Mouse (Mus musculus) kidney, adult 2 months (tissue): Measurements from ENCODE around the gene Elob. TPM values are rescaled to one million over a fixed set of nuclear protein-coding genes. Genes with fewer than 3 reads are reported as not detected.
A peak's percentile ranks its signal among the peaks of the same experiment; 100 is the strongest.

Source experiments
- DNase-seq: peaks from one replicate; pipeline ENCODE4 v3.0.0; 2021
- H3K27ac ChIP-seq: fragments of 200-500 bp; 2 replicates; pipeline ENCODE4 v1.5.1; 2012; ENCODE audit warnings: low read depth, low read length, control low read depth, inconsistent platforms; ENCODE audit not compliant: insufficient read depth
- H3K27me3 ChIP-seq: fragments of 200-500 bp; replicated peaks from 2 replicates; pipeline ENCODE4 v1.6.1; 2012; ENCODE audit warnings: mild to moderate bottlenecking, moderate library complexity, low read length, inconsistent platforms; ENCODE audit not compliant: control insufficient read depth, insufficient read depth
- H3K36me3 ChIP-seq: fragments of 200-500 bp; 2 replicates; pipeline ENCODE4 v1.6.1; 2012; ENCODE audit warnings: mild to moderate bottlenecking, moderate library complexity, low read length, inconsistent platforms; ENCODE audit not compliant: control insufficient read depth, insufficient read depth
- H3K4me1 ChIP-seq: fragments of 200-500 bp; 2 replicates; pipeline ENCODE4 v1.6.1; 2011; ENCODE audit warnings: low read length; ENCODE audit not compliant: control insufficient read depth, insufficient read depth
- H3K4me3 ChIP-seq: fragments of 200-500 bp; 2 replicates; pipeline ENCODE4 v1.5.1; 2011; ENCODE audit warnings: mild to moderate bottlenecking, low read depth, low read length, control low read depth; ENCODE audit not compliant: insufficient read depth
- CTCF ChIP-seq: fragments of 200-500 bp; conservative IDR thresholded peaks from 2 replicates; pipeline ENCODE4 v1.5.1; 2011; ENCODE audit warnings: low read depth, mild to moderate bottlenecking, control low read depth, low read length, moderate library complexity, mixed read lengths; ENCODE audit not compliant: insufficient read depth, insufficient read length
- POLR2A ChIP-seq: fragments of 200-500 bp; IDR thresholded peaks from one replicate; pipeline ENCODE4 v1.6.1; 2011; ENCODE audit warnings: low read depth, low read length, control low read depth
- WGBS: fragments of 180-500 bp; shearing (Covaris S2); methylation state at CpG from one replicate; pipeline ENCODE4 v1.1.7; 2018; 5-methylcytosine and 5-hydroxymethylcytosine counted together
- polyA plus RNA-seq: library from polyadenylated mRNA; depleted of rRNA; stranded (reverse); fragments of >200 nt; gene quantifications from 2 replicates; pipeline ENCODE4 v1.2.3, GENCODE M21; 2012

Elob gene
- polyA plus RNA-seq, 1 experiment = 762 TPM

DNA sequence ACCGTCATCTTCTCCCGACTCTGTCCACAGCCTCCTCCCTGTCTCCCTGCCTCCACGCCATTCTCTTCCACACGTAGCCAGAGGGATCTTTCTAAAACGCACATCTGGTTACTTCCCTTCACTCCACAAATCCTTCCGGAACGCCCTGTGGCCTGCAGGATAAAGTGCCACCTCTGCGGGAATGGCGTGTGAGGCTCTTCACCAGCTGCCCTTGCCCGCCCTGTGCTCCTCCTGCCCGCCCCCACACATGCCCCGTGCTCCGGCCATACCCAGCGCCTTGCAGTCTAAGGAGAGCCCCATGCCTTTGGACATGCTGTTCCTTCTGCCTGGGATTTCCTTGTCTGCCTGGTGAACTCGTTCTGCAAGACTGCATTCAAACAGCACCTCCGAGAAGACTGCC is 5.9 kb downstream of the Elob start:
- no peaks in the 10 kb centered on the region for H3K27me3 ChIP-seq
- no peak for TF ChIP-seq POLR2A
- TF ChIP-seq CTCF = no peak
- H3K4me3 ChIP-seq = no peak overlapping the region
- no peak overlapping the region for H3K27ac ChIP-seq
- no peak for DNase-seq
- WGBS = 64% methylated on average over 16 of the region's 16 CpGs
- no peaks in the 10 kb centered on the region for H3K4me1 ChIP-seq
- peaks cover 13% of the 10 kb centered on the region for H3K36me3 ChIP-seq

DNA sequence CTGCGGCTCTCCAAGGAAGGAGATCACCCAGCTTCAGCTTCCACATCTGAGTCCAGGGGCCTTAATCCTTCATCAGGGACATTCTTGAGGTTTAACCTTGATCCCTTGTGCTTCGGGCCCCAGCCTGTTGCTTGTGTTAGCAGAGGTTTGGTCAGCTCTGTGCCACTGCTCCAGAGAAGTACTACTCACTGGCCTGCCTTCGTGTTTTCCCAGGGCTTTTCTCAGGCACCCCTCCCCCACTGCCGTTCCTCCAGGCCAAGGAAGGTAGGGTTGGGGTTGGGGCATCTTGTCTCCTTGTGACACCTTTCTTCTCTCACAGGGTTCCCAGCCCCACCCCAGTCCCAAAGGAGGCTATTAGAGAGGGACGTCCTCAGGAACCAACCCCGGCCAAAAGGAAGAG is 6.8 kb downstream of the Elob start:
- no peaks in the 10 kb centered on the region for H3K4me1 ChIP-seq
- 60% methylated on average over 6 of the region's 6 CpGs for WGBS
- H3K36me3 ChIP-seq = peaks cover 17% of the 10 kb centered on the region
- H3K4me3 ChIP-seq = no peak overlapping the region
- DNase-seq = no peak
- H3K27me3 ChIP-seq = no peaks in the 10 kb centered on the region
- TF ChIP-seq POLR2A (no peak), CTCF (no peak)
- no peak overlapping the region for H3K27ac ChIP-seq

DNA sequence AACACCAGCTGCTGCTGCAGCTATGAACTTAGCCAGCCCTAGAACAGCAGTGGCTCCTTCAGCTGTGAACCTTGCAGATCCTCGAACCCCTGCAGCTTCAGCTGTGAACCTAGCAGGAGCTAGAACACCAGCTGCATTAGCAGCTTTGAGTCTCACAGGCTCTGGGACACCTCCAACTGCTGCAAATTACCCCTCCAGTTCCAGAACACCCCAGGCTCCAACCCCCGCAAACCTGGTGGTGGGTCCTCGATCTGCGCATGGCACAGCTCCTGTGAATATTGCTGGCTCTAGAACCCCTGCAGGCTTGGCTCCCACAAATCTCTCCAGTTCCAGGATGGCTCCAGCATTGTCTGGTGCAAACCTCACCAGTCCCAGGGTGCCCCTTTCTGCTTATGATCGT is 8.2 kb downstream of the Elob start:
- H3K27me3 ChIP-seq = no peaks in the 10 kb centered on the region
- H3K27ac ChIP-seq = no peak overlapping the region
- no peaks in the 10 kb centered on the region for H3K4me1 ChIP-seq
- no peak overlapping the region for H3K4me3 ChIP-seq
- no peak for DNase-seq
- peaks cover 29% of the 10 kb centered on the region for H3K36me3 ChIP-seq
- TF ChIP-seq POLR2A = no peak
- TF ChIP-seq CTCF = no peak
- WGBS = 86% methylated on average over 5 of the region's 5 CpGs

DNA sequence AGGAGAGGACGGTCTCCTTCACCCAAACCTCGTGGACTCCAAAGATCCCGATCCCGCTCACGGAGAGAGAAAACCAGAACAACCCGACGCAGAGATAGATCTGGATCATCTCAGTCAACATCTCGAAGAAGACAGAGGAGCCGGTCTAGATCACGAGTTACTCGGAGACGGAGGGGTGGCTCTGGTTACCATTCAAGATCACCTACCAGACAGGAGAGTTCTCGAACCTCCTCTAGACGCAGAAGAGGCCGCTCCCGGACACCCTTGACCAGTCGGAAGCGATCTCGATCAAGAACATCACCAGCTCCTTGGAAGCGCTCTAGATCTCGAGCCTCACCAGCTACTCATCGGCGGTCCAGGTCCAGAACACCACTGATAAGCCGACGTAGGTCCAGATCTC is 9.7 kb downstream of the Elob start:
- H3K27ac ChIP-seq = no peak overlapping the region
- no peaks in the 10 kb centered on the region for H3K27me3 ChIP-seq
- H3K4me1 ChIP-seq = no peaks in the 10 kb centered on the region
- no peak overlapping the region for H3K4me3 ChIP-seq
- no peak for DNase-seq
- peaks cover 37% of the 10 kb centered on the region for H3K36me3 ChIP-seq
- TF ChIP-seq POLR2A = no peak
- WGBS = 99% methylated on average over 25 of the region's 25 CpGs

DNA sequence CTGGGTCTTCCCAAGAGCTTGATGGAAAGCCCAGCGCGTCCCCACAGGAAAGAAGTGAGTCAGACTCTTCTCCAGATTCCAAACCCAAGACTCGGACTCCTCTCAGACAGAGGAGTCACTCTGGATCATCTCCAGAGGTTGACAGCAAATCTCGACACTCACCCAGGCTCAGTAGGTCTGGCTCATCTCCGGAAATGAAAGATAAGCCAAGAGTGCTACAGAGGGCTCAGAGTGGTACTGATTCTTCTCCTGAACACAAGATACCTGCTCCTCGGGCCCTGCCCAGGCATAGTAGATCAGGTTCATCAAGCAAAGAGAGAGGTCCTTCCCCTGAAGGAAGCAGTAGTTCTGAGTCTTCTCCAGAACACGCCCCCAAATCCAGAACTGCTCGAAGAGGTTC is 10.4 kb downstream of the Elob start:
- WGBS = over 99% methylated on average over 8 of the region's 8 CpGs
- no peak overlapping the region for H3K27ac ChIP-seq
- no peak for DNase-seq
- H3K27me3 ChIP-seq = no peaks in the 10 kb centered on the region
- peaks cover 41% of the 10 kb centered on the region for H3K36me3 ChIP-seq
- no peak for TF ChIP-seq CTCF
- no peak for TF ChIP-seq POLR2A
- H3K4me1 ChIP-seq = no peaks in the 10 kb centered on the region
- no peak overlapping the region for H3K4me3 ChIP-seq

DNA sequence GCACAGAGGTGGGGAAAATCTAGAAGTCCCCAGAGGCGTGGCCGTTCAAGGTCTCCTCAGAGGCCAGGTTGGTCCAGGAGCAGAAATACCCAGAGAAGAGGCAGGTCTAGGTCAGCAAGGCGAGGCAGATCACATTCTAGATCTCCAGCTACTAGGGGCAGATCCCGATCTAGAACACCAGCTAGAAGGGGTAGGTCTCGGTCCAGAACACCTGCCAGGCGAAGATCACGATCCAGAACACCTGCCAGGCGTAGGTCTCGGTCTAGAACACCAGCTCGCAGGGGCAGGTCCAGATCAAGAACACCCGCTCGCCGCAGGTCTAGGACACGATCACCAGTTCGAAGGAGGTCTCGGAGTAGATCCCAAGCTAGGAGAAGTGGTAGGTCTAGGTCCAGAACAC is 13.3 kb downstream of the Elob start:
- 98% methylated on average over 16 of the region's 16 CpGs for WGBS
- no peak for DNase-seq
- no peak overlapping the region for H3K27ac ChIP-seq

DNA sequence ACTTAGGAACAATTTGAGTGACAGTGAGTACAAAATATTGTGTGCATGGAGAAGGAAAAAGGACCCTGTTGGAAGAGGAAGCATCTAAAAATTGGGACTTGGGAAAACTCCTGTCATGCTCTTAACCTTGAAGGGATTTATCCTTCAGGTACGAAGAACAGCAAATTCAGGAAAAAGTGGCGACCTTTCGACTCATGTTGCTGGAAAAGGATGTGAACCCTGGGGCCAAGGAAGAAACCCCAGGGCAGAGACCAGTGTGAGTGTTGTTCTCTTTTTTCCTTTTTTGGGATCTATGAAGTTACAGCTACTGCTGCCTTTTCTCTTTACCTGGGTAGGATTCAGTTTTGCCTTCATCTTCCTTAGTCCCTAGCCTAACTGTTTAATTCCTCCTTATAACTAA is 21.0 kb downstream of the Elob start:
- 57% methylated on average over 3 of the region's 3 CpGs for WGBS
- no peak for TF ChIP-seq POLR2A
- no peak for TF ChIP-seq CTCF
- H3K27me3 ChIP-seq = no peaks in the 10 kb centered on the region
- peaks cover 25% of the 10 kb centered on the region for H3K36me3 ChIP-seq
- peak; percentile 71 for DNase-seq
- peak overlapping the region; percentile 47; the same call in 1 of the 2 replicates for H3K27ac ChIP-seq
- H3K4me3 ChIP-seq = no peak overlapping the region
- peaks cover 10% of the 10 kb centered on the region for H3K4me1 ChIP-seq

More for the DNA sequence above, 13.3 kb downstream of the Elob start:
- Histone ChIP-seq H3K4me3 (no peak overlapping the region), H3K36me3 (peaks cover 57% of the 10 kb centered on the region), H3K27me3 (no peaks in the 10 kb centered on the region), H3K4me1 (no peaks in the 10 kb centered on the region)
- TF ChIP-seq CTCF (no peak), POLR2A (no peak)

DNA sequence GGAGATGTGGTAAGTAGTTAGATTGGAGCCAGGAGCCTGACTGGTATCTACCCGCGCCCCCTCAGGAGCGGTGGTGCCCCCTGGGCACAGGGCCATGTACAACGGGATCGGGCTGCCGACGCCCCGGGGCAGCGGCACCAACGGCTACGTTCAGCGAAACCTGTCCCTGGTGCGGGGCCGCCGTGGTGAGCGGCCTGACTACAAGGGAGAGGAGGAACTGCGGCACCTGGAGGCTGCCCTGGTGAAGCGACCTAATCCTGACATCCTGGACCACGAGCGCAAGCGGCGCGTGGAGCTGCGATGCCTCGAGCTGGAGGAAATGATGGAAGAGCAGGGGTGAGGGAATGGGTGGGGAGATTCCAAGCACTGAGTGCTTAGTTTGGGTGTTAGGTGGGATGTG is 22.1 kb downstream of the Elob start:
- 19% methylated on average over 25 of the region's 25 CpGs for WGBS
- Histone ChIP-seq H3K36me3 (peaks cover 18% of the 10 kb centered on the region), H3K27ac (0 out of 2 replicates have a peak overlapping the region, but pooled peaks have one; percentile 41), H3K4me3 (peak overlapping the region; percentile 54; the same call in 1 of the 2 replicates), H3K4me1 (peaks cover 10% of the 10 kb centered on the region), H3K27me3 (no peaks in the 10 kb centered on the region)
- DNase-seq = peak; percentile 69
- peak; percentile 55; the same call in 1 of the 2 replicates for TF ChIP-seq CTCF
- TF ChIP-seq POLR2A = no peak
